Mouse (Mus musculus) limb, embryonic 10.5 days (tissue): ENCODE results near the gene Pik3r4. TPM values are rescaled to one million over a fixed set of nuclear protein-coding genes. Genes with fewer than 3 reads are reported as not detected.
"Not testable (repeated sequence)": the region's sequence is repeated elsewhere in the genome, so short reads cannot be mapped to it uniquely, and the experiment has no call there.

Experiments
- DNase-seq: peaks from one replicate; pipeline ENCODE4 v3.0.0-alpha.2; 2017; ENCODE audit warnings: low spot score
- H3K27ac ChIP-seq: fragments of 300-500 bp; sonication (generic); 2 replicates; pipeline ENCODE4 v1.5.1; 2016; ENCODE audit warnings: mild to moderate bottlenecking
- H3K27me3 ChIP-seq: fragments of 300-500 bp; sonication (generic); 2 replicates; pipeline ENCODE4 v1.6.1; 2016; ENCODE audit warnings: low read depth, mild to moderate bottlenecking; ENCODE audit not compliant: poor library complexity, severe bottlenecking
- H3K36me3 ChIP-seq: fragments of 300-500 bp; sonication (generic); 2 replicates; pipeline ENCODE4 v1.6.1; 2016; ENCODE audit warnings: mild to moderate bottlenecking, moderate library complexity
- H3K4me1 ChIP-seq: fragments of 300-500 bp; sonication (generic); 2 replicates; pipeline ENCODE4 v1.6.1; 2016
- H3K4me3 ChIP-seq: fragments of 300-500 bp; sonication (generic); 2 replicates; pipeline ENCODE4 v1.5.1; 2016; ENCODE audit warnings: mild to moderate bottlenecking, moderate library complexity
- H3K9me3 ChIP-seq: fragments of 300-500 bp; sonication (generic); replicated peaks from 2 replicates; pipeline ENCODE4 v1.6.1; 2016; ENCODE audit warnings: mild to moderate bottlenecking
- WGBS: fragments of 180-500 bp; shearing (Covaris S2); methylation state at CpG from one replicate; pipeline ENCODE4 v1.1.7; 2016; 5-methylcytosine and 5-hydroxymethylcytosine counted together
- polyA plus RNA-seq: library from polyadenylated mRNA; unstranded; fragments of >200 nt; fragmentation: Nextera tagmentation; extraction: Ambion mirVana; gene quantifications from 2 replicates; pipeline ENCODE4 v1.2.1, GENCODE M21; 2016

The Pik3r4 gene
- 23.7 and 26.6 TPM in 2 replicates for polyA plus RNA-seq

GRCm38 (mm10) chr9:105642460-105643371 lies at the start of gene Pik3r4:
Pik3r4 (plus strand) TSS chr9:105642978.
- 7% methylated on average over 37 of the region's 37 CpGs for WGBS
- DNase-seq = peak; percentile 84
- peak within 1 kb of the TSS; percentile 81 for H3K27ac ChIP-seq
- peaks cover 27% of the 10 kb centered on the region for H3K36me3 ChIP-seq
- H3K9me3 ChIP-seq = no peaks in the 10 kb centered on the region
- peak within 1 kb of the TSS; percentile 71 for H3K4me3 ChIP-seq
- no peaks in the 10 kb centered on the region for H3K27me3 ChIP-seq
- H3K4me1 ChIP-seq = peaks cover 7% of the 10 kb centered on the region

- WGBS = 82% methylated on average over 4 of the region's 4 CpGs
- no peak for DNase-seq
- Histone ChIP-seq H3K9me3 (no peaks in the 10 kb centered on the region), H3K27ac (no peak overlapping the region), H3K4me3 (no peak overlapping the region), H3K4me1 (no peaks in the 10 kb centered on the region), H3K36me3 (no peaks in the 10 kb centered on the region), H3K27me3 (no peaks in the 10 kb centered on the region)
Observed at GRCm38 (mm10) chr9:105598906-105599305, 43.9 kb upstream of the Pik3r4 start.

DNA sequence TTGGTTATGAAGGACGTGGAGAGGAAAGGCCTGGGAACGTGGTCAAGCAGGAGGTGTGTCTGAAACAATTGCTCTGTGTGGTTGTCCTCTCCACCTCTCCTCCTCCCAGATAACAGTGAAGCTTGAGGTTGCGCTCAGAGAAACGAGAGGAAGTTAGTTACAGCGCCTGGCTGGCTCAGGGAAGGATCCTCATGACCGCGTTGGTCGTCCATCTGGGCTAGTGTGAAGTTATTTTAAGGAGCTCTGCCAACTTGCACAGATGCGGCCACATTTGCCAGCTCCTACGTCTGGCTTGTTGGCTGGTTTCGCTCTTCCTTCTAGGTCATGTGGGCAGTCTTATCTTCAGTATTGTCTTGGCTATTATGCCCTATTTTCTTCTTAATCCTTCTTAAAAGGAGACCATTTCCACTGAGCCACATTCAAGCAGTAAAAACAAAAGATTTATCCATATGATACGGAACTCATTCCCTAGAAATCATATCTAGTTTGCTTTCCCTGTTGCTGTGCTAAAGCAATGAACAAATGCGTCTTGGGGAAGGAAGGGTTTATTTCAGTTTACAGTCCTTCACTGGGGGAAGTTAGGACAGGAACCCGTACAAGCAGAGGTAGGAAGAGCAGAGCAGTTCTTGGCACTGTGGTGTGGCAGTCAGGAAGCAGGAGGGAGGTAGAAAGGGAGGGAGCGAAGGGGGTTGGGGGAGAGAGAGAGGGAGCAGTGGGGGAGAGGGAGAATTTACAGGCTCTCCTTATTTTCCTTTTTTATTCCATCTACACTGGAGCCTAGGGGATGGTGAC lies 30.6 kb upstream of the Pik3r4 start:
- WGBS = 91% methylated on average over 15 of the region's 15 CpGs
- Histone ChIP-seq H3K36me3 (no peaks in the 10 kb centered on the region), H3K4me1 (no peaks in the 10 kb centered on the region), H3K27ac (no peak overlapping the region), H3K27me3 (no peaks in the 10 kb centered on the region), H3K4me3 (no peak overlapping the region), H3K9me3 (no peaks in the 10 kb centered on the region)
- DNase-seq = no peak

DNA sequence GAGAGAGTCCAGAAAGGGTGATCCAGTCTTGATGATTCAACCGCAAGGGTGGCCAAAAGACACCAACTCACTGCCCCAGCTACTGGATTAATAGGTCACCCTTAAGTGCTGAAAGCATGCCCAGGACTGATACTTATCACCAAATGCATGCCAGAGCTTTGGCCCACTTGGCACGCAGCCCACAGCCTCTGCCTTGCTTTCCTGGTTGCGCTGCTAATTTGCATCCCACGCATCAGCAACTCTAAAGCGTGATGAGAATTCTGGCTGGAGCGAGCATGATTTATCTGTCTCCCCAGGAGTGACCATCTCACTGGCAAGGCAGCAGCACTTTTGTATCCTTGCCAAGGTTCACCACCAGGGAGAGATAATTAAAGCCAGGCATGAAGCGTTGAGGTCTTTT lies 29.9 kb upstream of the Pik3r4 start:
- DNase-seq = no peak
- Histone ChIP-seq H3K4me1 (no peaks in the 10 kb centered on the region), H3K27me3 (no peaks in the 10 kb centered on the region), H3K27ac (no peak overlapping the region), H3K4me3 (no peak overlapping the region), H3K9me3 (no peaks in the 10 kb centered on the region), H3K36me3 (no peaks in the 10 kb centered on the region)
- WGBS = 79% methylated on average over 7 of the region's 7 CpGs

GRCm38 (mm10) chr9:105615952-105616351 lies 26.8 kb upstream of the Pik3r4 start:
- no peak for DNase-seq
- 80% methylated on average over 2 of the region's 2 CpGs for WGBS
- Histone ChIP-seq H3K9me3 (no peaks in the 10 kb centered on the region), H3K4me3 (no peak overlapping the region), H3K27ac (no peak overlapping the region), H3K36me3 (no peaks in the 10 kb centered on the region), H3K4me1 (no peaks in the 10 kb centered on the region), H3K27me3 (no peaks in the 10 kb centered on the region)

- H3K4me3 ChIP-seq, H3K4me1 ChIP-seq, H3K27ac ChIP-seq, H3K36me3 ChIP-seq, H3K9me3 ChIP-seq, H3K27me3 ChIP-seq: not testable (repeated sequence)
- DNase-seq = peak; percentile 67
Observed at GRCm38 (mm10) chr9:105617274-105617673, 25.5 kb upstream of the Pik3r4 start.

GRCm38 (mm10) chr9:105633961-105634360 lies 8.8 kb upstream of the Pik3r4 start:
- no peaks in the 10 kb centered on the region for H3K9me3 ChIP-seq
- 85% methylated on average over 2 of the region's 2 CpGs for WGBS
- no peaks in the 10 kb centered on the region for H3K4me1 ChIP-seq
- no peaks in the 10 kb centered on the region for H3K27me3 ChIP-seq
- no peaks in the 10 kb centered on the region for H3K36me3 ChIP-seq
- H3K4me3 ChIP-seq = no peak overlapping the region
- DNase-seq = no peak
- no peak overlapping the region for H3K27ac ChIP-seq

- not testable (repeated sequence) for H3K9me3 ChIP-seq, H3K27me3 ChIP-seq, H3K27ac ChIP-seq, H3K4me3 ChIP-seq, DNase-seq, H3K4me1 ChIP-seq
- peaks cover 21% of the 10 kb centered on the region for H3K36me3 ChIP-seq
- WGBS = 88% methylated on average over 6 of the region's 6 CpGs
Observed at GRCm38 (mm10) chr9:105641377-105641776, 1.4 kb upstream of the Pik3r4 start.

GRCm38 (mm10) chr9:105656189-105656588 lies 13.4 kb downstream of the Pik3r4 start:
- 86% methylated on average over 2 of the region's 2 CpGs for WGBS
- Histone ChIP-seq H3K27me3 (no peaks in the 10 kb centered on the region), H3K27ac (no peak overlapping the region), H3K4me3 (no peak overlapping the region), H3K9me3 (no peaks in the 10 kb centered on the region), H3K36me3 (peaks cover 82% of the 10 kb centered on the region), H3K4me1 (no peaks in the 10 kb centered on the region)
- no peak for DNase-seq

- WGBS = 97% methylated on average over 12 of the region's 12 CpGs
- Histone ChIP-seq H3K4me1 (no peaks in the 10 kb centered on the region), H3K4me3 (no peak overlapping the region), H3K27ac (no peak overlapping the region), H3K9me3 (no peaks in the 10 kb centered on the region), H3K27me3 (no peaks in the 10 kb centered on the region), H3K36me3 (peaks cover 82% of the 10 kb centered on the region)
- DNase-seq = no peak
Observed at GRCm38 (mm10) chr9:105658216-105658615, 15.4 kb downstream of the Pik3r4 start.

DNA sequence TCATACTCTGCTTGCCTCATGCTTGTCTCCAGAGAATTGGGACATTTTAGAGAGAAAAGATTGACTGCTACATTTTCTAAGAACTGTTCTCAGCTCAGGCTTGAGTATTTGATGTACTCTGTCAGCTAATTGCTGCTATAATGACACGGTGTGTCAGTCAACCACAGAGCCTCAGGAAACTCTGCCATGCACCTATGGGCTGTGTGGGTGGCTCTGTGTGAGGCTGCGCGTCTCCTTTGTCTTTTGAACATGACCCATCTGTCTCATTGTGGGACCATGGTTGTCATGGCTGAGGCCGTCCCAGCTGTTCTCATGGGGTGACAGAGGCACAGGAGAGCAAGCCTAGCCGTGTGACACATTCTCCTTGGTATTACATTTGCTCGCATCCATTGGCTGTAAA lies 17.1 kb downstream of the Pik3r4 start:
- Histone ChIP-seq H3K9me3 (no peaks in the 10 kb centered on the region), H3K4me3 (no peak overlapping the region), H3K36me3 (peaks cover 82% of the 10 kb centered on the region), H3K4me1 (no peaks in the 10 kb centered on the region), H3K27ac (no peak overlapping the region), H3K27me3 (no peaks in the 10 kb centered on the region)
- DNase-seq = no peak
- 95% methylated on average over 6 of the region's 6 CpGs for WGBS

- H3K4me1 ChIP-seq = no peaks in the 10 kb centered on the region
- no peak overlapping the region for H3K27ac ChIP-seq
- H3K9me3 ChIP-seq = no peaks in the 10 kb centered on the region
- WGBS = 92% methylated on average over 7 of the region's 7 CpGs
- no peak overlapping the region for H3K4me3 ChIP-seq
- peaks cover 89% of the 10 kb centered on the region for H3K36me3 ChIP-seq
- no peaks in the 10 kb centered on the region for H3K27me3 ChIP-seq
- no peak for DNase-seq
Observed at GRCm38 (mm10) chr9:105665269-105665668, 22.5 kb downstream of the Pik3r4 start.

DNA sequence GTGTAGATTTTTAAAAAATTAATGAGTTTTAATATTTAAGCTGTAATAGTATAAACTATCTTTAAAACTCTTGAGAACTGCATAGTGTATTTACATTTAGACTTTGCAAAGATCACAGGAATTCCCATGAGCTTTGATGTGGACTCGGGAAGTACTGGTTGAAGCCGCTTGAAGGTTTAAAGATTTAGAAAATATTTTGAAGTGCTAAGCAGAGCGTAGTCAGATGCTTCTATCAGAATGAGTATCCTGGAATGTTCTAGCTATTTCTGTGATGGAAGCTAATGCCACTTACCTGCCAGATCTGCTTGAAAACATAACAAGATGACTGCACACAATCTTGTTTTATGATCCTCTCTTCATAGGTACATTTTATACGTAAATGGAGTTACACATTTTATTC lies 28.1 kb downstream of the Pik3r4 start:
- H3K27me3 ChIP-seq = no peaks in the 10 kb centered on the region
- 97% methylated on average over 4 of the region's 4 CpGs for WGBS
- no peak for DNase-seq

More for the DNA sequence above, 28.1 kb downstream of the Pik3r4 start:
- no peak overlapping the region for H3K27ac ChIP-seq
- H3K4me3 ChIP-seq = no peak overlapping the region
- H3K9me3 ChIP-seq = no peaks in the 10 kb centered on the region
- peaks cover 74% of the 10 kb centered on the region for H3K36me3 ChIP-seq
- no peaks in the 10 kb centered on the region for H3K4me1 ChIP-seq
